Mouse (Mus musculus) megakaryocyte, embryonic 14.5 days (primary cell): ENCODE results near the gene Smg9.

Source experiments
- FLI1 ChIP-seq: IDR thresholded peaks from 2 replicates; pipeline ENCODE4 v1.6.1; 2012; ENCODE audit warnings: low read length, inconsistent platforms, mixed read lengths
- GATA1 ChIP-seq: IDR thresholded peaks from 3 replicates; pipeline ENCODE4 v1.6.1; 2012; ENCODE audit warnings: mixed read lengths, low read length, inconsistent platforms, borderline replicate concordance

- TF ChIP-seq GATA1 (no peak), FLI1 (no peak)
Measured at GRCm38 (mm10) chr7:24459440-24459839, 60.0 kb downstream of the Smg9 start.
